Mouse (Mus musculus): ENCODE data around the gene Ccl26. TPM values are rescaled to one million over a fixed set of nuclear protein-coding genes. Genes with fewer than 3 reads are reported as not detected.
"Not testable (repeated sequence)": the region's sequence is repeated elsewhere in the genome, so short reads cannot be mapped to it uniquely, and the experiment has no call there.

The Ccl26 gene
- total RNA-seq (2014; fragmentation: Nextera tagmentation) (not detected in 2 replicates), total RNA-seq (2017) (not detected in 2 replicates)

GRCm38 (mm10) chr5:135563469-135563868, at the start of gene Ccl26:
Gene Ccl26, minus strand, starts transcription at chr5:135563569.
- ATAC-seq (replicated peaks; ENCODE audit: low FRiP score, low TSS enrichment, poor library complexity, severe bottlenecking): no peak

- ATAC-seq (replicated peaks; ENCODE audit: low FRiP score, low TSS enrichment, poor library complexity, severe bottlenecking): no peak
Observed at GRCm38 (mm10) chr5:135609794-135610193, 46.4 kb upstream of the Ccl26 start.

- no peak for ATAC-seq (replicated peaks; ENCODE audit: low FRiP score, low TSS enrichment, poor library complexity, severe bottlenecking)
Observed at GRCm38 (mm10) chr5:135607581-135607980, 44.2 kb upstream of the Ccl26 start.

GRCm38 (mm10) chr5:135606717-135607116, 43.3 kb upstream of the Ccl26 start:
- not testable (repeated sequence) for ATAC-seq (replicated peaks; ENCODE audit: low FRiP score, low TSS enrichment, poor library complexity, severe bottlenecking)

GRCm38 (mm10) chr5:135604643-135605042, 41.3 kb upstream of the Ccl26 start:
- ATAC-seq (replicated peaks; ENCODE audit: low FRiP score, low TSS enrichment, poor library complexity, severe bottlenecking): not testable (repeated sequence)

GRCm38 (mm10) chr5:135589996-135590784, 26.8 kb upstream of the Ccl26 start:
- no peak for ATAC-seq (replicated peaks; ENCODE audit: low FRiP score, low TSS enrichment, poor library complexity, severe bottlenecking)

- ATAC-seq (replicated peaks; ENCODE audit: low FRiP score, low TSS enrichment, poor library complexity, severe bottlenecking): no peak
Observed at GRCm38 (mm10) chr5:135587764-135588163, 24.4 kb upstream of the Ccl26 start.

GRCm38 (mm10) chr5:135585691-135586090, 22.3 kb upstream of the Ccl26 start:
- no peak for ATAC-seq (replicated peaks; ENCODE audit: low FRiP score, low TSS enrichment, poor library complexity, severe bottlenecking)

- no peak for ATAC-seq (replicated peaks; ENCODE audit: low FRiP score, low TSS enrichment, poor library complexity, severe bottlenecking)
Observed at GRCm38 (mm10) chr5:135582330-135582729, 19.0 kb upstream of the Ccl26 start.

GRCm38 (mm10) chr5:135579331-135579751, 16.0 kb upstream of the Ccl26 start:
- ATAC-seq (replicated peaks; ENCODE audit: low FRiP score, low TSS enrichment, poor library complexity, severe bottlenecking): no peak

- ATAC-seq (replicated peaks; ENCODE audit: low FRiP score, low TSS enrichment, poor library complexity, severe bottlenecking): no peak
Observed at GRCm38 (mm10) chr5:135576055-135576454, 12.7 kb upstream of the Ccl26 start.

GRCm38 (mm10) chr5:135573006-135573405, 9.6 kb upstream of the Ccl26 start, which contains the start of gene Ccl24:
Gene Ccl24, minus strand, starts transcription at chr5:135573049.
- ATAC-seq (replicated peaks; ENCODE audit: low FRiP score, low TSS enrichment, poor library complexity, severe bottlenecking): no peak

- ATAC-seq (replicated peaks; ENCODE audit: low FRiP score, low TSS enrichment, poor library complexity, severe bottlenecking): no peak
Observed at GRCm38 (mm10) chr5:135568698-135569097, 5.3 kb upstream of the Ccl26 start.

GRCm38 (mm10) chr5:135567556-135568265, 4.3 kb upstream of the Ccl26 start:
- peak; percentile 45 for ATAC-seq (replicated peaks; ENCODE audit: low FRiP score, low TSS enrichment, poor library complexity, severe bottlenecking)

GRCm38 (mm10) chr5:135557671-135558070, 5.7 kb downstream of the Ccl26 start:
- ATAC-seq (replicated peaks; ENCODE audit: low FRiP score, low TSS enrichment, poor library complexity, severe bottlenecking): no peak

- no peak for ATAC-seq (replicated peaks; ENCODE audit: low FRiP score, low TSS enrichment, poor library complexity, severe bottlenecking)
Observed at GRCm38 (mm10) chr5:135557051-135557450, 6.3 kb downstream of the Ccl26 start.

GRCm38 (mm10) chr5:135556259-135556658, 7.1 kb downstream of the Ccl26 start:
- ATAC-seq (replicated peaks; ENCODE audit: low FRiP score, low TSS enrichment, poor library complexity, severe bottlenecking): no peak

GRCm38 (mm10) chr5:135551591-135551990, 11.8 kb downstream of the Ccl26 start:
- no peak for ATAC-seq (replicated peaks; ENCODE audit: low FRiP score, low TSS enrichment, poor library complexity, severe bottlenecking)

GRCm38 (mm10) chr5:135550910-135551309, 12.5 kb downstream of the Ccl26 start:
- peak; percentile 70 for ATAC-seq (replicated peaks; ENCODE audit: low FRiP score, low TSS enrichment, poor library complexity, severe bottlenecking)

GRCm38 (mm10) chr5:135547990-135548389, 15.4 kb downstream of the Ccl26 start:
- no peak for ATAC-seq (replicated peaks; ENCODE audit: low FRiP score, low TSS enrichment, poor library complexity, severe bottlenecking)
